In genomic region chr8:123014429-123014828, GRCm38 (mm10) we compare ENCODE assay signal across 14 mouse cellular contexts. TPM values are rescaled to one million over a fixed set of nuclear protein-coding genes. Genes with fewer than 3 reads are reported as not detected.
DNase-seq lines count a peak whose midpoint lies in the region; TF ChIP-seq lines count a peak whose summit lies in the region.
"Had no signal": no experiment of that assay in that cellular context is flagged by ENCODE, and none has a peak within 500 bp of the region (broad histone marks: within the 10 kb centered on the region; RNA-seq: fewer than 3 reads in every experiment).

No protein-coding gene starts in this region.

- peaks cover 22% of the 10 kb centered on the region for H3K4me1 ChIP-seq in heart, adult 2 months (ENCODE audit: control insufficient read depth, insufficient read depth, low read length)
- peaks cover 29% of the 10 kb centered on the region for H3K4me1 ChIP-seq in thymus, adult 2 months (replicated peaks; ENCODE audit: control insufficient read depth, insufficient read depth, low read length)

- TF ChIP-seq POLR2A in heart, adult 2 months (IDR thresholded peaks at IDR 0.05; ENCODE audit: insufficient read depth, low read depth, low read length) = no peak
- no peak for TF ChIP-seq POLR2A in thymus, adult 2 months (IDR thresholded peaks at IDR 0.05; ENCODE audit: control insufficient read depth, extremely low read depth, insufficient read depth, low read length, poor library complexity)

- no peak for TF ChIP-seq EP300 in heart, adult 2 months (IDR thresholded peaks at IDR 0.05; ENCODE audit: insufficient read depth, low read depth, low read length)

- intact Hi-C loops in heart, adult 2 months (cut with DNase I) = no loop called here
- intact Hi-C loops in heart, postnatal 36 days (cut with DNase I) = no loop called here

- 0 out of 2 replicates have a peak overlapping the region, but pooled peaks have one; percentile 3 for H3K27ac ChIP-seq in heart, adult 2 months
- peak overlapping the region; percentile 68 for H3K27ac ChIP-seq in thymus, adult 2 months (ENCODE audit: control insufficient read depth, insufficient read depth, low read length)
- H3K27ac ChIP-seq: embryonic facial prominence, embryonic 13.5 days; heart, embryonic 10.5 days; hindbrain, embryonic 10.5 days; lung, embryonic 15.5 days; stomach, embryonic 15.5 days had no signal

- DNase-seq in adrenal gland, postnatal 14 days = peak; percentile 41
- DNase-seq in adrenal gland, adult 8-10 months = no peak
- DNase-seq in heart, adult 2 months = no peak
- DNase-seq in heart, postnatal 36 days = no peak
- DNase-seq in thymus, adult 2 months = no peak
- no peak for DNase-seq in thymus, postnatal 36 days
- DNase-seq in skeletal muscle tissue, adult 2 months (ENCODE audit: low read depth, low spot score) = peak; percentile 63
- no peak for DNase-seq in B cell, adult 2 months
- DNase-seq: thymus, postnatal 25 days had no signal

- WGBS in heart, adult 2 months = 50% methylated on average over 7 of the region's 7 CpGs
- WGBS in thymus, adult 2 months = 70% methylated on average over 7 of the region's 7 CpGs

- peaks cover 11% of the 10 kb centered on the region for H3K79me2 ChIP-seq in heart, adult 2 months (replicated peaks; ENCODE audit: control insufficient read depth, insufficient read depth, low read length)

- no peak for TF ChIP-seq CTCF in heart, adult 2 months (IDR thresholded peaks at IDR 0.05)
- no peak for TF ChIP-seq CTCF in thymus, adult 2 months (IDR thresholded peaks at IDR 0.05; ENCODE audit: borderline replicate concordance, control insufficient read depth, extremely low read depth, insufficient read depth, low read length, poor library complexity)

- no peaks in the 10 kb centered on the region for H3K27me3 ChIP-seq in heart, adult 2 months (ENCODE audit: control insufficient read depth, insufficient read depth, low read length)
- H3K27me3 ChIP-seq in thymus, adult 2 months (ENCODE audit: control insufficient read depth, insufficient read depth, low read length) = no peaks in the 10 kb centered on the region
- H3K27me3 ChIP-seq: embryonic facial prominence, embryonic 13.5 days; lung, embryonic 15.5 days; stomach, embryonic 15.5 days had no signal

- peaks cover 20% of the 10 kb centered on the region for H3K36me3 ChIP-seq in heart, adult 2 months (ENCODE audit: control insufficient read depth, insufficient read depth, low read length)
- no peaks in the 10 kb centered on the region for H3K36me3 ChIP-seq in thymus, adult 2 months (ENCODE audit: control insufficient read depth, insufficient read depth, low read length)
- H3K36me3 ChIP-seq: lung, embryonic 15.5 days; stomach, embryonic 15.5 days had no signal

- H3K9ac ChIP-seq in heart, adult 2 months (ENCODE audit: low read depth, low read length) = no peak overlapping the region
- H3K9ac ChIP-seq: embryonic facial prominence, embryonic 13.5 days; lung, embryonic 15.5 days; stomach, embryonic 15.5 days had no signal

- no peak overlapping the region for H3K4me3 ChIP-seq in heart, adult 2 months
- no peak overlapping the region for H3K4me3 ChIP-seq in thymus, adult 2 months (ENCODE audit: control insufficient read depth, insufficient read depth, low read length)
- H3K4me3 ChIP-seq: embryonic facial prominence, embryonic 13.5 days; heart, embryonic 10.5 days; hindbrain, embryonic 10.5 days; lung, embryonic 15.5 days; stomach, embryonic 15.5 days had no signal

RNA-seq across cellular contexts. Expression of gene Ankrd11, which starts 27.6 kb away (rescaled TPM):
- total RNA-seq in adrenal gland, postnatal 14 days (2021) = 90.6 and 102 TPM in 2 replicates
- 100 to 1,000 TPM in 2 of 4 experiments, 10 to 100 TPM in 2; 85.8 to 116 (median 97.7) TPM for total RNA-seq in adrenal gland, adult 8-10 months (2022)
- total RNA-seq in heart, adult 2 months (2021) = 10 to 100 TPM; 68.0 to 76.3 TPM
- 34.4 and 48.3 TPM in 2 replicates for polyA plus RNA-seq in heart, adult 2 months (2012; rRNA removed)
- 10 to 100 TPM; 69.0 to 80.5 TPM for total RNA-seq in heart, postnatal 36 days (2021)
- 118 and 145 TPM in 2 replicates for polyA plus RNA-seq in thymus, adult 2 months (2012; rRNA removed)

RNA-seq across cellular contexts. Expression of gene Spg7, which starts 48.3 kb away (rescaled TPM):
- total RNA-seq in adrenal gland, postnatal 14 days (2021) = 73.2 and 79.6 TPM in 2 replicates
- total RNA-seq in adrenal gland, adult 8-10 months (2022) = 100 to 1,000 TPM in 1 of 4 experiments, 10 to 100 TPM in 3; 85.0 to 103 (median 86.7) TPM
- total RNA-seq in heart, adult 2 months (2021) = 10 to 100 TPM; 74.4 to 88.2 TPM
- 95.9 and 113 TPM in 2 replicates for polyA plus RNA-seq in heart, adult 2 months (2012; rRNA removed)
- 10 to 100 TPM; 79.7 to 87.7 TPM for total RNA-seq in heart, postnatal 36 days (2021)
- polyA plus RNA-seq in thymus, adult 2 months (2012; rRNA removed) = 126 and 145 TPM in 2 replicates

Comparison
In these comparisons a context has a peak if more than half of its experiments do, and no peak if none do; other contexts are left out.
1. DNase-seq: peak in adrenal gland, postnatal 14 days (single experiment) and skeletal muscle tissue, adult 2 months (single experiment); none in adrenal gland, adult 8-10 months (single experiment), heart, adult 2 months (0 of 2), heart, postnatal 36 days (0 of 2), thymus, adult 2 months (single experiment), thymus, postnatal 36 days (0 of 2) and B cell, adult 2 months (0 of 2).